Mouse (Mus musculus) ES-E14 (cell line): ENCODE measurements around the gene Gm7879. TPM values are rescaled to one million over a fixed set of nuclear protein-coding genes. Genes with fewer than 3 reads are reported as not detected.

Experiments used
- DNase-seq: peaks from one replicate; pipeline ENCODE4 v3.0.0-alpha.2; 2013; ENCODE audit warnings: low read depth, low spot score
- H3K27ac ChIP-seq: 2 replicates; pipeline ENCODE4 v1.5.1; 2012; ENCODE audit warnings: low read depth, mild to moderate bottlenecking, low read length, moderate library complexity, mixed read lengths; ENCODE audit not compliant: poor library complexity, insufficient read depth, severe bottlenecking
- H3K36me3 ChIP-seq: 2 replicates; pipeline ENCODE4 v1.6.1; 2012; ENCODE audit warnings: mild to moderate bottlenecking, low read length, moderate library complexity, mixed read lengths; ENCODE audit not compliant: control insufficient read depth, poor library complexity, insufficient read depth, severe bottlenecking
- H3K4me1 ChIP-seq, 2 experiments: fragments of 150-350 bp in 1 of 2; sonication (generic) in 1 of 2; 2 replicates each; pipeline ENCODE4 v1.6.1; 2012; ENCODE audit warnings: low read length in 2 of 2, mild to moderate bottlenecking in 1 of 2, mixed read lengths in 1 of 2; ENCODE audit not compliant: control insufficient read depth in 2 of 2, insufficient read depth in 2 of 2, poor library complexity in 1 of 2
- H3K4me3 ChIP-seq, 2 experiments: fragments of 150-350 bp in 1 of 2; sonication (generic) in 1 of 2; 2 replicates each; pipeline ENCODE4 v1.5.1; 2012; ENCODE audit warnings: low read length in 2 of 2, low read depth in 1 of 2, mild to moderate bottlenecking in 1 of 2, mixed read lengths in 1 of 2; ENCODE audit not compliant: insufficient read depth in 1 of 2, poor library complexity in 1 of 2, severe bottlenecking in 1 of 2
- H3K9ac ChIP-seq: 2 replicates; pipeline ENCODE4 v1.6.1; 2012; ENCODE audit warnings: low read depth, mild to moderate bottlenecking, low read length, mixed read lengths; ENCODE audit not compliant: poor library complexity, insufficient read depth, severe bottlenecking
- H3K9me3 ChIP-seq: fragments of 150-350 bp; sonication (generic); 2 replicates; pipeline ENCODE4 v1.6.1; 2012; ENCODE audit warnings: low read depth, mild to moderate bottlenecking, low read length; ENCODE audit not compliant: control insufficient read depth, insufficient read depth
- CHD2 ChIP-seq: IDR thresholded peaks from 2 replicates; pipeline ENCODE4 v1.6.1; 2014; ENCODE audit warnings: mild to moderate bottlenecking, low read depth, low read length, inconsistent platforms
- HCFC1 ChIP-seq: IDR thresholded peaks from 2 replicates; pipeline ENCODE4 v1.6.1; 2012; ENCODE audit warnings: low read length, inconsistent platforms, borderline replicate concordance; ENCODE audit not compliant: insufficient read depth
- MAFK ChIP-seq: IDR thresholded peaks from 2 replicates; pipeline ENCODE4 v1.6.1; 2014; ENCODE audit warnings: mild to moderate bottlenecking, low read depth, low read length, inconsistent platforms; ENCODE audit not compliant: insufficient read depth
- ZC3H11A ChIP-seq: IDR thresholded peaks from 2 replicates; pipeline ENCODE4 v1.6.1; 2012; ENCODE audit warnings: low read depth, mild to moderate bottlenecking, inconsistent platforms, low read length, borderline replicate concordance
- ZNF384 ChIP-seq: IDR thresholded peaks from 2 replicates; pipeline ENCODE4 v1.6.1; 2012; ENCODE audit warnings: low read depth, low read length, inconsistent platforms
- in situ Hi-C, 2 experiments: fragments of 600-800 bp; cut with MboI; formaldehyde crosslinking; loops; one replicate each; pipeline ENCODE4 v1.15.1; 2025; ENCODE audit warnings: low sequenced_read_pairs in 2 of 2, inconsistent platforms in 1 of 2; ENCODE audit not compliant: unreplicated experiment in 2 of 2
- total RNA-seq: library from RNA; depleted of rRNA; stranded (reverse); fragments of 300-350 nt; gene quantifications from 2 replicates; pipeline ENCODE4 v1.2.3, GENCODE M21; 2012; rRNA removed

Gm7879 gene
- total RNA-seq, 1 experiment: 1.9 TPM

DNA sequence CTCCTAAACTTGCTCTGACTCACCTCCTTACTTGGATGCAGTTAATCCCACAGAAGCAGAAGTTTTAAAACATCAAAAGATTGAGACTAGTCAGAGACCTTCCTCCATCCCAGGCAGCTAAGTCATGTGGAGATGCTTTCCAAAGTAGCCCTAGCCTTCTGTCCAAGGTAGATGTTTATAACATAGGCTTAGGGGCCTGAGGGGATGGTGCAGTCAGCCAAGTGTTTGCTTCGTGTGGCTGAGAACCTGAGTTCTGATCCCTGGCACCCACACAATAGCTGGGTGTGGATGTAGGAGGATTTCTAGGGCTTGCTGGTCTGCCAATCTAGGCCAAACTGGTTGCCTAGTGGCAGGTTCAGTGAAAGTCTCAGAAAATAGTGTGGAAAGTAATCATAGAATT is 40.3 kb downstream of the Gm7879 start:
- H3K4me3 ChIP-seq: no peak overlapping the region
- no peaks in the 10 kb centered on the region for H3K36me3 ChIP-seq
- no peak for DNase-seq
- H3K4me1 ChIP-seq: peaks cover 5 to 6% of the 10 kb centered on the region in 2 experiments; a peak in 2 of 4 replicates
- in situ Hi-C loops: no loop called here
- no peak for TF ChIP-seq MAFK
- no peak for TF ChIP-seq ZC3H11A
- no peak overlapping the region for H3K27ac ChIP-seq
- H3K9ac ChIP-seq: no peak overlapping the region
- H3K9me3 ChIP-seq: no peaks in the 10 kb centered on the region

DNA sequence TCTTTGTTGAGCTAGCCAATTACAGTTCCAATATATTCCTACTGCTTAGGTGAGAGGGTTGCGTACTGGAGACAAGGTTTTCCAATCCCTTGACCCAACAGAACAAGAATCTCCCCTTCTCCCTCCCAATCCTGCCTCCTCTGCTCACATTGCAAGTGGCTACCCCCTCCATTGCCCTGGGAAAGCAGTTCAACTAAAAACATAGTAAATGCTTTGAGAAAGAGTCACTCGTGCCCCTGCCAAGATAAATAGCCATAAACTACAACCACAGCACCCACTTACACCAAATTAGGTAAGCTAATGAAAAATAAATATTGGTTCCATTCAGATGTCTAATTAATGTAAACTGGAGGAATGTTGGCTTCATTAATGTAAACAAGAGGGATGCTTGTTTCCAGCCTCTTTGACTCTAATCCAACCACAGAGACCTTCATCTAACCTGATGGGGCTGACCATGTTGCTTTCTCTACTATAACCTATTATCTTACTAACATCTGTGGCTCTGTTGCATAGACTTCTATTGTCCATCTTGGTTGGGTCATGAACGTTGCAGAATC is 47.0 kb downstream of the Gm7879 start:
- H3K4me1 ChIP-seq: no peaks in the 10 kb centered on the region; a peak in 1 of 4 replicates
- DNase-seq: no peak
- H3K9me3 ChIP-seq: no peaks in the 10 kb centered on the region
- in situ Hi-C loops: no loop called here
- H3K36me3 ChIP-seq: no peaks in the 10 kb centered on the region
- no peak overlapping the region for H3K27ac ChIP-seq
- TF ChIP-seq ZC3H11A (no peak), HCFC1 (no peak), ZNF384 (no peak), MAFK (no peak), CHD2 (no peak)
- H3K9ac ChIP-seq: no peak overlapping the region
- no peak overlapping the region for H3K4me3 ChIP-seq

DNA sequence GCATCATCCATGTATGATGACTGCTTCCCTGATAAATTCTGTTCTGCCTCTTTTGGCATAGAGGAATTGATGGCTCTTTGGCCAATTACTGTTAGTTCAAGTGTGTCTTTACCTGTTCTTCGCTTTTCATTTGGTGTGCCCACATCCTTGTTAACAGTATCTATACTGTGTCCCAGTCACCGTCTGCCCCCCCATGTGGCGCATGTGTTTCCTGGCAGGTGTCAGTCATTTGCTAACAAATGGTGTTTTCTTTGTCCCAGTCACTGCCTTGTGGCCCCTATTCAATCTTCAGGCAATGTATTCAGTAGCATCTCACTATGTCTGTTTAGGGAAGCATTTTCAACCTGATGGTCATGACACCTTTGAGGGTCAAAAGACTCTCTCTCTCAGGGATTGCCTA is 48.1 kb downstream of the Gm7879 start:
- in situ Hi-C loops: no loop called here
- H3K4me3 ChIP-seq: no peak overlapping the region
- no peaks in the 10 kb centered on the region for H3K4me1 ChIP-seq
- TF ChIP-seq ZC3H11A: no peak
- no peak for TF ChIP-seq MAFK
- TF ChIP-seq CHD2: no peak
- no peak for TF ChIP-seq ZNF384
- no peak for TF ChIP-seq HCFC1
- no peaks in the 10 kb centered on the region for H3K36me3 ChIP-seq
- no peaks in the 10 kb centered on the region for H3K9me3 ChIP-seq
- no peak overlapping the region for H3K9ac ChIP-seq
- no peak overlapping the region for H3K27ac ChIP-seq
- DNase-seq: no peak

Other genes with a start within 250 kb of the Gm7879 start
- gene Bst1, start 94.3 kb upstream of the Gm7879 start, total RNA-seq: 1.1 and 3.3 TPM in 2 replicates
- gene Fbxl5, start 91.5 kb upstream of the Gm7879 start, total RNA-seq: 46.0 and 46.9 TPM in 2 replicates
- 11.2 TPM in 2 replicates for gene Cd38, start 44.6 kb upstream of the Gm7879 start, total RNA-seq
- 41.1 and 55.9 TPM in 2 replicates for gene Fgfbp1, start 68.6 kb downstream of the Gm7879 start, total RNA-seq
- 12.7 and 13.7 TPM in 2 replicates for gene Prom1, start 188.9 kb downstream of the Gm7879 start, total RNA-seq